Mouse (Mus musculus) liver, adult 2 months (tissue): ENCODE measurements around the gene Erbb3.

ENCODE experiments used
- CTCF ChIP-seq: fragments of 200-500 bp; IDR thresholded peaks from 2 replicates; pipeline ENCODE4 v1.5.1; 2011; ENCODE audit warnings: low read depth, low read length, control low read depth
- POLR2A ChIP-seq: fragments of 200-500 bp; IDR thresholded peaks from 2 replicates; pipeline ENCODE4 v1.6.1; 2011; ENCODE audit warnings: low read length, control low read depth; ENCODE audit not compliant: insufficient read depth; ENCODE audit errors: extremely low read depth

DNA sequence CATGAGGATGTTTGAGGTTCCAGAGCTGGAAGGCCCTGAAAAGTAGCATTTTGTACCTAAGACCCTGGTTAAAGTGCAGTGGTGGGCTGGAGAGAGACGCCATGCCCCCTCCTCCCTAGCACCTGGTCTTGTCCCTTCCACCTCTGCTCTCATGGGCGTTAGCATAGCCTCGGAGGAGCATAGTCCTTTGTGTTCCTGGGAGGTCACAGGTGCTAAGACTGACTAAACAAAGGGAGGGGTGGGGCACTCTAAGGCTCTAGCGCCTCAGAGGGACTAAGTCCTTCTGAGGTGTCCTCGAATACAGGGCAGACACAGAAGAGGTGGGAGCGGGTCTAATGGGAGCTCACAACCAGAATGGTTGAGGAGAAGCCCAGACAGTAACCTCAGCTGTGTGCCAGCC is 42.1 kb upstream of the Erbb3 start:
- no peak for TF ChIP-seq POLR2A
- no peak for TF ChIP-seq CTCF
